9 mouse cellular contexts compared by ENCODE assay signal in genomic region chr11:118584826-118585225, GRCm38 (mm10).
DNase-seq lines count a peak whose midpoint lies in the region; ATAC-seq lines count a peak whose summit lies in the region.
"Had no signal": no experiment of that assay in that cellular context is flagged by ENCODE, and none has a peak within 500 bp of the region (broad histone marks: within the 10 kb centered on the region; RNA-seq: fewer than 3 reads in every experiment).

No protein-coding gene starts in this region.

- no peaks in the 10 kb centered on the region for H3K4me1 ChIP-seq in intestine, embryonic 14.5 days (replicated peaks; ENCODE audit: control insufficient read depth, insufficient read depth, low read length)
- H3K4me1 ChIP-seq in intestine, embryonic 16.5 days (ENCODE audit: control insufficient read depth, insufficient read depth, low read length), result no peaks in the 10 kb centered on the region

- no peak overlapping the region for H3K9ac ChIP-seq in intestine, embryonic 14.5 days (ENCODE audit: low read length)
- H3K9ac ChIP-seq in intestine, embryonic 16.5 days (ENCODE audit: low read depth, low read length), result no peak overlapping the region

- H3K9me3 ChIP-seq in intestine, embryonic 14.5 days (ENCODE audit: control insufficient read depth, low read length), result no peaks in the 10 kb centered on the region
- H3K9me3 ChIP-seq in intestine, embryonic 16.5 days (ENCODE audit: control insufficient read depth, low read length), result no peaks in the 10 kb centered on the region

- H3K27me3 ChIP-seq in intestine, embryonic 14.5 days (replicated peaks; ENCODE audit: control insufficient read depth, insufficient read depth, low read length), result no peaks in the 10 kb centered on the region
- no peaks in the 10 kb centered on the region for H3K27me3 ChIP-seq in intestine, embryonic 16.5 days (replicated peaks; ENCODE audit: control insufficient read depth, insufficient read depth, low read length)

- H3K36me3 ChIP-seq in intestine, embryonic 14.5 days (ENCODE audit: control insufficient read depth, insufficient read depth, low read length), result no peaks in the 10 kb centered on the region
- H3K36me3 ChIP-seq in intestine, embryonic 16.5 days (ENCODE audit: control insufficient read depth, insufficient read depth, low read length), result no peaks in the 10 kb centered on the region

- no peak overlapping the region for H3K4me3 ChIP-seq in intestine, embryonic 14.5 days (ENCODE audit: low read depth, low read length)
- no peak overlapping the region for H3K4me3 ChIP-seq in intestine, embryonic 16.5 days (ENCODE audit: low read length)

- H3K4me2 ChIP-seq in intestine, embryonic 14.5 days (ENCODE audit: low read length), result no peak overlapping the region
- no peak overlapping the region for H3K4me2 ChIP-seq in intestine, embryonic 16.5 days (ENCODE audit: low read depth, low read length)

- 5% methylated on average over 14 of the region's 15 CpGs for WGBS in intestine, embryonic 14.5 days
- WGBS in intestine, embryonic 16.5 days, result 2% methylated on average over 15 of the region's 15 CpGs

- DNase-seq in intestine, embryonic 14.5 days (ENCODE audit: low spot score), result peak; percentile 98
- peak; percentile 15 for DNase-seq in MEL-GATA-1-ER (ENCODE audit: extremely low read depth, low read depth)
- DNase-seq in embryo, embryonic 9.5 days (ENCODE audit: extremely low spot score), result peak; percentile 81
- DNase-seq in kidney, adult 9 months, result peak; percentile 83
- peak; percentile 93 for DNase-seq in thymus, postnatal 4 days
- DNase-seq in frontal cortex, postnatal 14 days (ENCODE audit: low spot score in 2 of 2), result no peak

- ATAC-seq in intestine, embryonic 14.5 days (replicated peaks; ENCODE audit: low FRiP score, low TSS enrichment, low read depth), result 0 out of 2 replicates have a peak, but pooled peaks have one; percentile 19
- no peak for ATAC-seq in intestine, embryonic 16.5 days
- peak; percentile 71 for ATAC-seq in megakaryocyte-erythroid progenitor cell, adult 5-6 weeks (replicated peaks; ENCODE audit: low FRiP score, low TSS enrichment, poor library complexity, severe bottlenecking)

- H3K27ac ChIP-seq in intestine, embryonic 14.5 days (ENCODE audit: low read depth), result no peak overlapping the region
- H3K27ac ChIP-seq in intestine, embryonic 16.5 days (ENCODE audit: low read length), result no peak overlapping the region
- H3K27ac ChIP-seq: macrophage had no signal

Comparison
In these comparisons a context has a peak if more than half of its experiments do, and no peak if none do; other contexts are left out.
1. DNase-seq: peak in intestine, embryonic 14.5 days (single experiment), MEL-GATA-1-ER (single experiment), embryo, embryonic 9.5 days (single experiment), kidney, adult 9 months (single experiment) and thymus, postnatal 4 days (single experiment); none in frontal cortex, postnatal 14 days (0 of 2).